Mouse (Mus musculus) T-cell, adult 66 days (primary cell): ENCODE data around the gene Ccdc96. TPM values are rescaled to one million over a fixed set of nuclear protein-coding genes. Genes with fewer than 3 reads are reported as not detected.

Source experiments
- total RNA-seq, 2 experiments: library from RNA; stranded (reverse); gene quantifications; 3 replicates in 1 of 2; 4 replicates in 1 of 2; pipeline ENCODE4 v1.2.4; 2023

Gene Ccdc96
- under 1 TPM; 0.20 to 0.27 TPM for total RNA-seq

GRCm38 (mm10) chr5:36484171-36484990, at the start of gene Ccdc96, which contains the start of gene Tada2b:
Gene Ccdc96, plus strand, starts transcription at chr5:36484588.
Gene Tada2b, minus strand, starts transcription at chr5:36484285.

GRCm38 (mm10) chr5:36464709-36465661, 19.4 kb upstream of the Ccdc96 start, which contains the start of gene Grpel1:
Gene Grpel1, plus strand, starts transcription at chr5:36464998.

Other genes starting within 250 kb of the Ccdc96 start
- gene Sorcs2, start 86.4 kb upstream of the Ccdc96 start, total RNA-seq: 1 to 10 TPM; 4.9 to 5.8 TPM
- gene Grpel1, start 19.6 kb upstream of the Ccdc96 start, total RNA-seq: 10 to 100 TPM; 29.4 to 29.8 TPM
- gene Tada2b, start 303 bp upstream of the Ccdc96 start, total RNA-seq: 10 to 100 TPM; 22.4 to 28.4 TPM
- 10 to 100 TPM; 67.7 to 73.2 TPM for gene Tbc1d14, start 108.7 kb downstream of the Ccdc96 start, total RNA-seq
- gene D5Ertd579e, start 211.4 kb downstream of the Ccdc96 start, total RNA-seq: 10 to 100 TPM; 37.5 to 40.6 TPM